Mouse (Mus musculus): ENCODE measurements around the gene Npepps.

GRCm38 (mm10) chr11:97308806-97309450, 28.5 kb upstream of the Npepps start:
- TF ChIP-seq CTCF (IDR thresholded peaks at IDR 0.05; ENCODE audit: low read depth, low read length) (no peak), GATA1 (IDR thresholded peaks at IDR 0.05; ENCODE audit: borderline replicate concordance, low read length) (no peak), TAL1 (conservative IDR thresholded peaks at IDR 0.05; ENCODE audit: low read depth, low read length) (no peak), GATA2 (IDR thresholded peaks at IDR 0.05; ENCODE audit: borderline replicate concordance, low read depth, low read length) (no peak)
